Mouse (Mus musculus) neural tube, embryonic 15.5 days (tissue): ENCODE data around the gene Rac1. TPM values are rescaled to one million over a fixed set of nuclear protein-coding genes. Genes with fewer than 3 reads are reported as not detected.
"Not testable (repeated sequence)": the region's sequence is repeated elsewhere in the genome, so short reads cannot be mapped to it uniquely, and the experiment has no call there.

ENCODE experiments used
- ATAC-seq: fragments of 200-750 bp; cut with Nextera tagmentation; 2 replicates; pipeline ENCODE4 v1.8.0; 2017; ENCODE audit warnings: mild to moderate bottlenecking, moderate TSS enrichment, moderate library complexity; ENCODE audit not compliant: low FRiP score
- H3K27ac ChIP-seq: fragments of 300-500 bp; sonication (generic); replicated peaks from 2 replicates; pipeline ENCODE4 v1.5.1; 2015; ENCODE audit warnings: mild to moderate bottlenecking, inconsistent platforms
- H3K27me3 ChIP-seq: fragments of 300-500 bp; sonication (generic); replicated peaks from 2 replicates; pipeline ENCODE4 v1.6.1; 2015; ENCODE audit warnings: inconsistent platforms
- H3K36me3 ChIP-seq: fragments of 300-500 bp; sonication (generic); 2 replicates; pipeline ENCODE4 v1.6.1; 2015; ENCODE audit warnings: inconsistent platforms
- H3K4me1 ChIP-seq: fragments of 300-500 bp; sonication (generic); 2 replicates; pipeline ENCODE4 v1.6.1; 2015; ENCODE audit warnings: inconsistent platforms
- H3K4me2 ChIP-seq: fragments of 300-500 bp; sonication (generic); 2 replicates; pipeline ENCODE4 v1.6.1; 2015; ENCODE audit warnings: inconsistent platforms, mild to moderate bottlenecking, moderate library complexity
- H3K4me3 ChIP-seq: fragments of 300-500 bp; sonication (generic); replicated peaks from 2 replicates; pipeline ENCODE4 v1.5.1; 2015; ENCODE audit warnings: mild to moderate bottlenecking, inconsistent platforms
- H3K9ac ChIP-seq: fragments of 300-500 bp; sonication (generic); replicated peaks from 2 replicates; pipeline ENCODE4 v1.6.1; 2015; ENCODE audit warnings: mild to moderate bottlenecking, inconsistent platforms
- H3K9me3 ChIP-seq: fragments of 300-500 bp; sonication (generic); replicated peaks from 2 replicates; pipeline ENCODE4 v1.6.1; 2016; ENCODE audit warnings: inconsistent platforms
- WGBS: fragments of 180-500 bp; shearing (Covaris S2); methylation state at CpG from one replicate; pipeline ENCODE4 v1.1.7; 2015; ENCODE audit warnings: mixed read lengths; 5-methylcytosine and 5-hydroxymethylcytosine counted together
- polyA plus RNA-seq: library from polyadenylated mRNA; unstranded; fragments of >200 nt; fragmentation: Nextera tagmentation; extraction: Ambion mirVana; gene quantifications from 2 replicates; pipeline ENCODE4 v1.2.1, GENCODE M21; 2015

Gene Rac1
- polyA plus RNA-seq, 1 experiment from 2014 or later, result 385 TPM

DNA sequence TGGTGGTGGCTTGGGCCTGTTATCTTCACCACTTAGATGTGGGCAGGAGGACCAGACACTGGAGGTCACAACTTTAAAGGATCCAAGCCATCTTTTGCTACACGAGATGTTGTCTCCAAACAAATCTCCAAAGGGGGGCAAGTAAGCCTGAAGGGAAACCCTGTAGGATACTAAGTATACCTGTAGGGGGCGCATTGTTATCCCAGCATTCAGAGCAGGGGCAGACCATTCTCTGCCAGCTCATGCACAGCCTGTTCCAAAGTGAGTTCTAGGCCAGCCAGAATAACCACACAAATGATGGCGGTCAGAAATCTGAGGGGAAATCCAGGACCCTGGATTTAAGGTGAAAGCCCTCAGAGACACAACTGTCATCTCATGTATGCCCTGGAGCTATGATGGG lies 23.4 kb downstream of the Rac1 start:
- Histone ChIP-seq H3K9me3 (no peaks in the 10 kb centered on the region), H3K9ac (no peak overlapping the region), H3K4me3 (no peak overlapping the region), H3K27me3 (no peaks in the 10 kb centered on the region), H3K36me3 (peaks cover 49% of the 10 kb centered on the region), H3K4me2 (no peak overlapping the region), H3K27ac (no peak overlapping the region), H3K4me1 (peaks cover 20% of the 10 kb centered on the region)
- no peak for ATAC-seq
- 69% methylated on average over 3 of the region's 3 CpGs for WGBS

DNA sequence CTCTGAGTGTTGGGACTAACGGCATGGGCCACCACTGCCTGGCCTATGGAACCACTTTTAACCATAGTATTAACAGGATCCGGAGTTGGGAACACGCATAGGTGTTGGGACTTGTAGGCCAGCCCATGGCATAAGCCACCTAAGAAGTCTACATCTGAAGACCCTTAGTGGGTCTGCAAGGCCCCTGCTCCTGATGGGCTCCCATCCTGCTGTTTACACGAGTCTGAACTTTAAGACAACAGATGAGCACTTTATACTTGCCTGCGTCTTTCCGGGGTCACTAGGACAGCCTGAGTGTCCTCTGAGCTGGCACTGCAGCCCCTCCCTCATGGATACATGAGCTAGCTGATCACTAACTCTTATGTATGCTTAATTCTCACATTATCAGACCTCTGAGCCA lies 24.1 kb downstream of the Rac1 start:
- Histone ChIP-seq H3K4me3 (no peak overlapping the region), H3K9ac (no peak overlapping the region), H3K27ac (no peak overlapping the region), H3K4me2 (no peak overlapping the region), H3K4me1 (peaks cover 12% of the 10 kb centered on the region), H3K36me3 (peaks cover 49% of the 10 kb centered on the region), H3K27me3 (no peaks in the 10 kb centered on the region), H3K9me3 (no peaks in the 10 kb centered on the region)
- 95% methylated on average over 6 of the region's 6 CpGs for WGBS
- no peak for ATAC-seq

DNA sequence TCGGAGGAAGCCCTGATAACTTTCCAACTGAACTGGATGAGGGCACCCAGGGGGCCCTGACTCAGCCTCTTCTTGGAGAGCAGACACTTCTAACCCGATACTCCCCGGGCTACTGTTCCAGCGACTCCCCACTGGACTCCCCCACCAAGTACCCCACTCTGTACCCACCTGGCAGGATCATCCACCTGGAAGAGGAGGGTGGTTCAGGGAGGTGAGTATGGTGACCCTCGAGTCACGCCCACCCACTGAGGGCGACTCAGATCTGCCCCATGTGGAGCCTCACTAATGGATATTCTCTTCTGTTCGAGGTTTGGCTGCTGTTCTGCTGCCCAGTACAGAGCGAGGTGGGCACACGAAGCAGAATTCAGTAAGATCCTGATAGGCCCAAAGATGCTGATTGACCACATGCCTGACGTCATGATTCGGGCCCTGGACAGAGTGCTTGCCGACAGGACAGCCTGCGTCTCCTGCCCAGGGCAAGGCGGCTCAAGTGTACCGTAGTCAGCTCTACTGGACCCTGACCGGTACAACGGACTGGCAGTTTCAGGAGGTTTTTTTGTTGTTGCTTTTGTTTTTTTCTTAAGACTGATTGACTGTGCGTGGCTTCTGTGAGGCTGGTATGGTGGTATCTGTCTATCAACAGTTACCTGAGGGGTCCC lies 24.8 kb downstream of the Rac1 start:
- H3K4me2 ChIP-seq, result no peak overlapping the region
- ATAC-seq, result no peak
- no peak overlapping the region for H3K4me3 ChIP-seq
- H3K36me3 ChIP-seq, result peaks cover 49% of the 10 kb centered on the region
- 93% methylated on average over 19 of the region's 19 CpGs for WGBS
- H3K9me3 ChIP-seq, result no peaks in the 10 kb centered on the region
- peaks cover 5% of the 10 kb centered on the region for H3K4me1 ChIP-seq
- no peak overlapping the region for H3K9ac ChIP-seq
- H3K27ac ChIP-seq, result no peak overlapping the region
- H3K27me3 ChIP-seq, result no peaks in the 10 kb centered on the region

DNA sequence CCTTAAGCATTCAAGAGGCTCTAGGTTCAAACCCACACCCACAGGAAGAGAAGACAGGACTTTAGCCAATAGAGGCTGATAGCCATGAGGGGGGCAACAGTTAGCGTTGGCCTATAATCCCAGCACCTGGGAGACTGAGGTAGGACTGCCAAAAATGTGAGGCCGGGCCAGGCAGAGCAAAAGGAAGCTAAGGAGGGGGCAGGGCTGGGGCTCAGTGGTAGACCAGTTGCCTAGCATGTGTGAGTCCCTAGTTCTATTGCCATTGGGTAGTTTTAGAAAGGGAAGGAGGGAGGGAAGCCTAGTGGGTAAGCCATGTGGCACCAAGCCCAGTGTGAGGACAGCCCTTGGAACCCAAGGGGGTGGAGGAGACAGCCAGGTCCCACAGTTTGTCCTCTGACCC lies 26.2 kb downstream of the Rac1 start:
- H3K4me1 ChIP-seq, result no peaks in the 10 kb centered on the region
- H3K4me2 ChIP-seq, result no peak overlapping the region
- 83% methylated on average over 2 of the region's 2 CpGs for whole genome bisulfite sequencing
- ATAC-seq, result peak; percentile 61; the same call in 1 of the 2 replicates
- H3K27me3 ChIP-seq, result no peaks in the 10 kb centered on the region
- no peak overlapping the region for H3K9ac ChIP-seq
- peaks cover 47% of the 10 kb centered on the region for H3K36me3 ChIP-seq
- no peak overlapping the region for H3K4me3 ChIP-seq
- H3K9me3 ChIP-seq, result no peaks in the 10 kb centered on the region
- no peak overlapping the region for H3K27ac ChIP-seq

DNA sequence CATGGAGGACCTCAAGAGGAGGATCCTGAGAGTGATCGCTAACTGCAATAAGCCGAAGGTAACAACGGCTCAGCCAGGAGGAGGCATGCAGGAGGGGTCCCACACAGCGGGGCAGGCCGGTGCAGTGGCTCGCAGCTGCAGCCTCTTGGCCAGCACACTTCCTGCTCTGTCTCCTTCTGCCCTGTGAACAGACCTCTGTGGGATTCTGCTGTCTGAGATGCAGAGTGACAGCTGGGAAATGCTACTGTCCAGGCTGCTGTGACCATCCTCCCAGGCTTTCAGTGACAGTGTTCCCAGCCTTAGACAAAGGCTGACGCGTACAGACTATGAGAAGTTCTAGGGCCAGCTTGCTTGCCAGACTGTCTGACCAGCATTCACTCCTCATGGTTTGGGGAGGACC lies 26.7 kb downstream of the Rac1 start:
- peaks cover 47% of the 10 kb centered on the region for H3K36me3 ChIP-seq
- H3K4me3 ChIP-seq, result no peak overlapping the region
- peak; percentile 38; the same call in 1 of the 2 replicates for ATAC-seq
- 0 out of 2 replicates have a peak overlapping the region, but pooled peaks have one; percentile 18 for H3K27ac ChIP-seq
- no peaks in the 10 kb centered on the region for H3K27me3 ChIP-seq
- H3K4me1 ChIP-seq, result no peaks in the 10 kb centered on the region
- no peaks in the 10 kb centered on the region for H3K9me3 ChIP-seq
- 89% methylated on average over 8 of the region's 8 CpGs for WGBS
- no peak overlapping the region for H3K9ac ChIP-seq
- no peak overlapping the region for H3K4me2 ChIP-seq

DNA sequence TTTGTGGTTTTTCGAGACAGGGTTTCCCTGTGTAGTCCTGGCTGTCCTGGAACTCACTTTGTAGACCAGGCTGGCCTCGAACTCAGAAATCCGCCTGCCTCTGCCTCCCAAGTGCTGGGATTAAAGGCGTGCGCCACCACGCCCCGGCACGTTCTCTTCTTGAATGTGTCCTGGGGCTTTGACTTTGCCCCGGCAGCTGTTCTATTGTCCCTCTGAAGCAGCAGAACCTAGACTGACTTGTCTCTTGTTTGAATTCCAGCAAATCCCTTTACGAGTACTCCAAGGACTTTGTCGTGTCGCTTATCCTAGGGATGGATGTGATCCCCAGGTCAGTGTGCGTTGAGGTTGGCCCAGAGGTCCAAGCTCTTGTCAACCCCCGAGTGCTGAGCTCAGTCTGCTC lies 27.1 kb downstream of the Rac1 start:
- ATAC-seq, H3K9ac ChIP-seq, H3K9me3 ChIP-seq, H3K4me1 ChIP-seq, H3K4me2 ChIP-seq, H3K27ac ChIP-seq, H3K4me3 ChIP-seq, H3K27me3 ChIP-seq: not testable (repeated sequence)
- H3K36me3 ChIP-seq, result peaks cover 47% of the 10 kb centered on the region
- WGBS, result 94% methylated on average over 13 of the region's 14 CpGs

DNA sequence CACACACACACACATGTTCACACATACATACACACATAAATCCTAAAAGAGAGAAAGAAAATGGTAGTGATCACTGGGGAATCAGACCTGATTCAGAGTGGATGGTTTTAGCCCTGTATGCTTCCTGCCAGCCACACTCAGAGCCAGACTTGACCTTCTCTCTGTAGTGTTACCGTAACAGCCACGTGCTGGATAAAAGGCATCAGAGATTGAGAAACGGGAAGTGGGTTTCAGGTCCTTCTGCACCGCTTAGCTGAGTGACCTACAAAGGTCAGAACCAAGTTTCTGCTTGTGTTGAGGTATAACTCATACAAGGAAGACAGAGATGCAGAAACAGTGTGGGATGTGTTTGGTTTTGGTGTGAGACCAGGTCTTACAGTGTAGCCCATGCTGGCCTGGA lies 28.1 kb downstream of the Rac1 start:
- no peak overlapping the region for H3K9ac ChIP-seq
- WGBS, result 90% methylated on average over 4 of the region's 4 CpGs
- no peaks in the 10 kb centered on the region for H3K4me1 ChIP-seq
- no peak for ATAC-seq
- no peaks in the 10 kb centered on the region for H3K9me3 ChIP-seq
- no peak overlapping the region for H3K4me2 ChIP-seq
- H3K4me3 ChIP-seq, result no peak overlapping the region
- H3K27ac ChIP-seq, result no peak overlapping the region
- peaks cover 47% of the 10 kb centered on the region for H3K36me3 ChIP-seq
- no peaks in the 10 kb centered on the region for H3K27me3 ChIP-seq

DNA sequence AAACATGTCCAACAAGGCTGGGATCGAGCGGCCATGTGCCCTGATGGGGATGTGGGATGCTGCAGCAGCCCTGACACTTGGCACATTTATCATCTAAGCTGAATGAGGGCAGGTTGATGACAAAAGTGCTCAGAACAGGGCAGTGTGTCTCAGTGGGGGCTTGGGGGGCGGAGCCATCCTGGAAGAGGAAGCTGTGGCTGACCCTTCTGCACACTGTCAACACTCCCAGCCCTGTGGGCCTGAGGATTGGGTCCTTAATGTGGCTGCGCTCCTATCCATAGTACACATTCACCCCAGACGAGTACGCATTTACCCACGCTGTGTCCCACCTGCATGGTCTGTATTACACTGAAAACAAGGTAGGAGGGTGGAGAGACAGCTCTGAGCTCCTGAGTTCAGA lies 28.6 kb downstream of the Rac1 start:
- Histone ChIP-seq H3K4me3 (no peak overlapping the region), H3K36me3 (peaks cover 47% of the 10 kb centered on the region), H3K27ac (no peak overlapping the region), H3K4me1 (no peaks in the 10 kb centered on the region), H3K27me3 (no peaks in the 10 kb centered on the region), H3K4me2 (no peak overlapping the region), H3K9ac (no peak overlapping the region), H3K9me3 (no peaks in the 10 kb centered on the region)
- WGBS, result 95% methylated on average over 7 of the region's 7 CpGs
- no peak for ATAC-seq

DNA sequence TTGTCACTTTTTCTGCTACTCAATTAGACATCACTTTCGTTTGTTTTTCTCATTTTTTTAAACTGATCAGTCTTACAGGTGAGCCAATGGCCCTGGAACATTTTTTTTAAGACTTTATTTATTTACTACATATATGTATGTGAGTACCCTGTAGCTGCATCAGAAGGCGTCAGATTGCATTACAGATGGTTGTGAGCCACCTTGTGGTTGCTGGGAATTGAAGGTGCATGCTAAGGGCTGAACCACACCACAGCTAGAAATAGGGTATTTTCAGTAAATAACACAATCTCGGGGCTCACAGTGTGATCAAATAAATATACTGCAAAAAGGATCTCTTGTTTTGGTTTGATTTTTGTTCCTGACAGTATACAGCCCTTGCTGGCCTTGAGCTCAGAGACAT lies 30.4 kb downstream of the Rac1 start:
- H3K4me3 ChIP-seq, result no peak overlapping the region
- H3K4me1 ChIP-seq, result no peaks in the 10 kb centered on the region
- H3K9me3 ChIP-seq, result no peaks in the 10 kb centered on the region
- peaks cover 44% of the 10 kb centered on the region for H3K36me3 ChIP-seq
- no peak overlapping the region for H3K9ac ChIP-seq
- H3K27ac ChIP-seq, result no peak overlapping the region
- WGBS, result 84% methylated on average over 3 of the region's 3 CpGs
- H3K27me3 ChIP-seq, result no peaks in the 10 kb centered on the region
- no peak overlapping the region for H3K4me2 ChIP-seq
- ATAC-seq, result no peak

DNA sequence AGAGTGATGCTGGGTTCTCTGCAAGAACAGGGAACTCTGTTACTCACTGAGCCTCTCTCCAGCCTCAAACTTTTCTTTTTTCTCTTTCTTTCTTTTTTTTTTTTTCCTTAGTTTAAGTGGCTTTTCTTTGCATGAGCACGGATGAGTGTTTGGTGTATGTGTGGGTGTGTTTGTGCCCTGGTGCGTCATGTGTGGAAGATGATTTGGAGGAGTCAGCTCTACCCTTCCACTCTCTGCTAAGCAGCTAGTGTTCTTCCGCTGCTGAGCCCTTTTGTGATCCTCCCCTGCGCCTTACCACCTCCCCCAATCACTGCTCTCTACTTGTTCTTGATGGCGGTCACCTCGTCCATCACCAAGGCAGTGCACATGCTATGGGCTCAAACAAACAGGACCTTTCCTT lies 32.1 kb downstream of the Rac1 start:
- Histone ChIP-seq H3K27me3 (no peaks in the 10 kb centered on the region), H3K4me3 (no peak overlapping the region), H3K4me2 (no peak overlapping the region), H3K36me3 (peaks cover 42% of the 10 kb centered on the region), H3K27ac (no peak overlapping the region), H3K4me1 (no peaks in the 10 kb centered on the region), H3K9ac (no peak overlapping the region), H3K9me3 (no peaks in the 10 kb centered on the region)
- no peak for ATAC-seq
- 92% methylated on average over 6 of the region's 6 CpGs for WGBS

DNA sequence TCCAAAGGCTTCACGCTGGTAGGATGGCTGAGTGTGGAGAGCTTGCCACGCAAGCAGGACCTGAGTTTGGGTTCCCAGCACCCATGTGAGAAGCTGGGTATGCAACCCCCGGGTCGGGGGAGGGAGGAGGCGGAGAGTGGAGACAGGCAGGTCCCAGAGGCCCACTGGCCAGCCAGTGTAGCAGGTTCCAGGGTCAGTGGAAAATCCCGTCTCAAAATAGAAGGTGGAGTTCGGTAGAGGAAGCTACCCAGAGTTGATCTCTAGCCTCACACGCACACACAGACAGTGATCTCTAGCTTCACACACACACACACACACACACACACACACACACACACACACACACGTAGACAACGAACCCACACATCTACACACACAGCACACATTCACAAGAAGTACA lies 34.7 kb downstream of the Rac1 start:
- no peaks in the 10 kb centered on the region for H3K9me3 ChIP-seq
- no peak overlapping the region for H3K4me3 ChIP-seq
- peaks cover 55% of the 10 kb centered on the region for H3K36me3 ChIP-seq
- no peak for ATAC-seq
- H3K4me2 ChIP-seq, result no peak overlapping the region
- H3K27me3 ChIP-seq, result no peaks in the 10 kb centered on the region
- no peaks in the 10 kb centered on the region for H3K4me1 ChIP-seq
- 94% methylated on average over 10 of the region's 10 CpGs for WGBS
- no peak overlapping the region for H3K27ac ChIP-seq
- no peak overlapping the region for H3K9ac ChIP-seq

DNA sequence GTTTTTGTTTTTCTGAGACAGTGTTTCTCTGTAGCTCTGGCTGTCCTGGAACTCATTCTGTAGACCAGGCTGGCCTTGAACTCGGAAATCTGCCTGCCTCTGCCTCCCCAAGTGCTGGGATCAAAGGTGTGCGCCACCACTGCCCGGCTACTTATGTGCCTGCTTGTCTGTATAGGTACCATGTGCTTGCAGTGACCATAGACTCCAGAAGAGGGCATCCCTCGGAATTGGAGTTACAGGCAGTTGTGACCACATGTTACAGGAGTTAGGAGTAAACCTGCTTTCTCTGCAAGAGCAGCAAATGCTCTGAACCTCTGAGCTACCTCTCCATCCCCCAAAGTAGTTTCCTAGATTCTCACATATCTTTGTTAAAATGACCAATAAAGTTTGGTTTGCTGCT lies 36.1 kb downstream of the Rac1 start:
- Histone ChIP-seq H3K4me2 (no peak overlapping the region), H3K4me1 (no peaks in the 10 kb centered on the region), H3K4me3 (no peak overlapping the region), H3K27ac (no peak overlapping the region), H3K9me3 (no peaks in the 10 kb centered on the region), H3K27me3 (no peaks in the 10 kb centered on the region), H3K9ac (no peak overlapping the region), H3K36me3 (peaks cover 65% of the 10 kb centered on the region)
- ATAC-seq, result no peak
- 94% methylated on average over 4 of the region's 4 CpGs for WGBS
